ENCODE assay signal across 10 mouse cellular contexts in genomic region chr16:24910834-24911233, GRCm38 (mm10).
A peak's percentile ranks its signal among the peaks of the same experiment; 100 is the strongest.
DNase-seq lines count a peak whose midpoint lies in the region; ATAC-seq and TF ChIP-seq lines count a peak whose summit lies in the region.
"Had no signal": no experiment of that assay in that cellular context is flagged by ENCODE, and none has a peak within 500 bp of the region (broad histone marks: within the 10 kb centered on the region; RNA-seq: fewer than 3 reads in every experiment).

No protein-coding gene starts in this region.

- H3K27ac ChIP-seq in spleen, adult 2 months (ENCODE audit: insufficient read depth, low read length): no peak overlapping the region
- H3K27ac ChIP-seq: embryonic facial prominence, embryonic 13.5 days; limb, embryonic 12.5 days had no signal

- 18% methylated on average over 3 of the region's 3 CpGs for WGBS in spleen, adult 2 months

- H3K4me3 ChIP-seq in spleen, adult 2 months (ENCODE audit: extremely low read depth, insufficient read depth, insufficient read length): no peak overlapping the region
- H3K4me3 ChIP-seq: embryonic facial prominence, embryonic 13.5 days; limb, embryonic 12.5 days had no signal

- peak; percentile 16; the same call in 1 of the 2 replicates for TF ChIP-seq CTCF in spleen, adult 2 months (IDR thresholded peaks at IDR 0.05; ENCODE audit: extremely low read depth, insufficient read depth, insufficient read length, insufficient replicate concordance)

- DNase-seq in heart, postnatal 4 days: peak; percentile 56
- no peak for DNase-seq in heart, adult 18-20 months
- peak; percentile 19 to 38 for DNase-seq in spleen, adult 2 months (ENCODE audit: low read depth in 1 of 2, low spot score in 2 of 2)
- DNase-seq in spleen, adult 12 weeks (ENCODE audit: low spot score): no peak
- peak; percentile 32 for DNase-seq in retina, postnatal 1 day
- no peak for DNase-seq in cerebellum, adult 11 months
- no peak for DNase-seq in ovary, postnatal 36 days (ENCODE audit: low spot score)

- peaks cover 27% of the 10 kb centered on the region for H3K4me1 ChIP-seq in spleen, adult 2 months (ENCODE audit: control insufficient read depth, insufficient read depth, insufficient read length)
- H3K4me1 ChIP-seq: limb, embryonic 12.5 days had no signal

- ATAC-seq in common myeloid progenitor, adult 5-6 weeks (replicated peaks; ENCODE audit: low read depth, poor library complexity, severe bottlenecking): peak; percentile 77

- H3K36me3 ChIP-seq in spleen, adult 2 months (ENCODE audit: control insufficient read depth, insufficient read depth, low read length): no peaks in the 10 kb centered on the region
- H3K36me3 ChIP-seq: embryonic facial prominence, embryonic 13.5 days; limb, embryonic 12.5 days had no signal

- no peaks in the 10 kb centered on the region for H3K27me3 ChIP-seq in spleen, adult 2 months (ENCODE audit: control insufficient read depth, insufficient read depth, low read length)
- H3K27me3 ChIP-seq: embryonic facial prominence, embryonic 13.5 days; limb, embryonic 12.5 days had no signal

- TF ChIP-seq POLR2A in spleen, adult 2 months (IDR thresholded peaks at IDR 0.05; ENCODE audit: low read depth, low read length): no peak

Comparison
In these comparisons a context has a peak if more than half of its experiments do, and no peak if none do; other contexts are left out.
1. DNase-seq: peak in heart, postnatal 4 days (single experiment), spleen, adult 2 months (2 of 2) and retina, postnatal 1 day (single experiment); none in heart, adult 18-20 months (0 of 2), spleen, adult 12 weeks (single experiment), cerebellum, adult 11 months (single experiment) and ovary, postnatal 36 days (single experiment).